ENCODE assay signal across 8 mouse cellular contexts in genomic region chr7:96644205-96644531, GRCm38 (mm10).
DNase-seq lines count a peak whose midpoint lies in the region; ATAC-seq and TF ChIP-seq lines count a peak whose summit lies in the region.

No protein-coding gene starts in this region.

- H3K27me3 ChIP-seq in cerebellum, adult 2 months (ENCODE audit: control insufficient read depth, insufficient read depth, low read length): no peaks in the 10 kb centered on the region; the same call in 1 of the 2 replicates
- no peaks in the 10 kb centered on the region; the same call in 1 of the 2 replicates for H3K27me3 ChIP-seq in lung, embryonic 16.5 days (ENCODE audit: control insufficient read depth, insufficient read depth, low read depth, low read length)
- H3K27me3 ChIP-seq in limb, embryonic 11.5 days (ENCODE audit: control insufficient read depth, insufficient read depth, low read length): no peaks in the 10 kb centered on the region
- no peaks in the 10 kb centered on the region for H3K27me3 ChIP-seq in stomach, embryonic 16.5 days (ENCODE audit: control insufficient read depth, insufficient read depth, low read length)
- no peaks in the 10 kb centered on the region for H3K27me3 ChIP-seq in kidney, adult 2 months (replicated peaks; ENCODE audit: control insufficient read depth, insufficient read depth, low read length)

- H3K27ac ChIP-seq in cerebellum, adult 2 months (ENCODE audit: insufficient read depth, low read length): no peak overlapping the region
- H3K27ac ChIP-seq in lung, embryonic 16.5 days (ENCODE audit: low read length): no peak overlapping the region
- no peak overlapping the region for H3K27ac ChIP-seq in limb, embryonic 11.5 days (replicated peaks; ENCODE audit: low read depth, low read length)
- no peak overlapping the region for H3K27ac ChIP-seq in stomach, embryonic 16.5 days (ENCODE audit: low read length)
- no peak overlapping the region for H3K27ac ChIP-seq in kidney, adult 2 months (ENCODE audit: insufficient read depth, low read depth, low read length)

- 2% methylated on average over 7 of the region's 7 CpGs for WGBS in cerebellum, adult 2 months
- WGBS in lung, embryonic 16.5 days: 13% methylated on average over 7 of the region's 7 CpGs
- WGBS in lung, adult 2 months: 22% methylated on average over 7 of the region's 7 CpGs
- WGBS in limb, embryonic 11.5 days: 7% methylated on average over 7 of the region's 7 CpGs
- WGBS in stomach, embryonic 16.5 days: 14% methylated on average over 7 of the region's 7 CpGs
- WGBS in kidney, adult 2 months: 22% methylated on average over 7 of the region's 7 CpGs

- no peak for TF ChIP-seq POLR2A in cerebellum, adult 2 months (IDR thresholded peaks at IDR 0.05; ENCODE audit: borderline replicate concordance, insufficient read depth, low read length)
- TF ChIP-seq POLR2A in lung, adult 2 months (IDR thresholded peaks at IDR 0.05; ENCODE audit: borderline replicate concordance, extremely low read depth, low read depth, low read length): no peak
- no peak for TF ChIP-seq POLR2A in kidney, adult 2 months (IDR thresholded peaks at IDR 0.05; ENCODE audit: low read depth, low read length)

- H3K36me3 ChIP-seq in lung, embryonic 16.5 days (ENCODE audit: control insufficient read depth, insufficient read depth, low read length): no peaks in the 10 kb centered on the region
- no peaks in the 10 kb centered on the region for H3K36me3 ChIP-seq in limb, embryonic 11.5 days (ENCODE audit: control insufficient read depth, insufficient read depth, low read length)
- no peaks in the 10 kb centered on the region for H3K36me3 ChIP-seq in stomach, embryonic 16.5 days (ENCODE audit: control insufficient read depth, insufficient read depth, low read length)
- no peaks in the 10 kb centered on the region for H3K36me3 ChIP-seq in kidney, adult 2 months (ENCODE audit: control insufficient read depth, insufficient read depth, low read length)

- TF ChIP-seq CTCF in cerebellum, adult 2 months (IDR thresholded peaks at IDR 0.05; ENCODE audit: borderline replicate concordance, insufficient read depth, low read depth, low read length): no peak
- no peak for TF ChIP-seq CTCF in lung, adult 2 months (IDR thresholded peaks at IDR 0.05; ENCODE audit: insufficient read depth, low read length)
- no peak for TF ChIP-seq CTCF in kidney, adult 2 months (conservative IDR thresholded peaks at IDR 0.05; ENCODE audit: insufficient read depth, insufficient read length, low read depth, low read length)

- no peak overlapping the region for H3K9ac ChIP-seq in lung, embryonic 16.5 days (ENCODE audit: low read length)
- H3K9ac ChIP-seq in limb, embryonic 11.5 days (ENCODE audit: low read length): peak overlapping the region; percentile 47; the same call in 1 of the 2 replicates
- no peak overlapping the region for H3K9ac ChIP-seq in stomach, embryonic 16.5 days (ENCODE audit: low read length)

- peak; percentile 35 for ATAC-seq in lung, embryonic 16.5 days (ENCODE audit: low read depth)
- peak; percentile 61 for ATAC-seq in limb, embryonic 11.5 days (ENCODE audit: insufficient number of reproducible peaks, low FRiP score, low TSS enrichment, low read depth)
- peak; percentile 37; the same call in 1 of the 2 replicates for ATAC-seq in stomach, embryonic 16.5 days (ENCODE audit: insufficient read depth, low FRiP score)

- H3K4me2 ChIP-seq in lung, embryonic 16.5 days (ENCODE audit: low read depth, low read length): peak overlapping the region; percentile 64
- H3K4me2 ChIP-seq in limb, embryonic 11.5 days (ENCODE audit: low read depth, severe bottlenecking): peak overlapping the region; percentile 69
- peak overlapping the region; percentile 55 for H3K4me2 ChIP-seq in stomach, embryonic 16.5 days (ENCODE audit: low read depth, low read length)

- DNase-seq in cerebellum, postnatal 10 days: peak; percentile 29 to 36
- DNase-seq in cerebellum, adult 2 months: no peak
- no peak for DNase-seq in lung, adult 2 months
- no peak for DNase-seq in limb, embryonic 11.5 days (ENCODE audit: low spot score)
- DNase-seq in kidney, adult 2 months: no peak
- DNase-seq in thymus, adult 18-20 months: no peak

- no peaks in the 10 kb centered on the region; the same call in 1 of the 2 replicates for H3K4me1 ChIP-seq in cerebellum, adult 2 months (ENCODE audit: control insufficient read depth, insufficient read depth, low read length)
- peaks cover 9% of the 10 kb centered on the region; the same call in 1 of the 2 replicates for H3K4me1 ChIP-seq in lung, embryonic 16.5 days (replicated peaks; ENCODE audit: control insufficient read depth, insufficient read depth, low read length)
- H3K4me1 ChIP-seq in lung, adult 2 months (ENCODE audit: control insufficient read depth, insufficient read depth, low read length): no peaks in the 10 kb centered on the region; the same call in 1 of the 2 replicates
- peaks cover 32% of the 10 kb centered on the region for H3K4me1 ChIP-seq in limb, embryonic 11.5 days (ENCODE audit: control insufficient read depth, insufficient read depth, low read length)
- H3K4me1 ChIP-seq in stomach, embryonic 16.5 days (ENCODE audit: control insufficient read depth, insufficient read depth, low read length): peaks cover 5% of the 10 kb centered on the region
- H3K4me1 ChIP-seq in kidney, adult 2 months (ENCODE audit: control insufficient read depth, insufficient read depth, low read length): no peaks in the 10 kb centered on the region

- no peak overlapping the region for H3K4me3 ChIP-seq in cerebellum, adult 2 months (replicated peaks; ENCODE audit: insufficient read depth, low read depth, low read length)
- peak overlapping the region; percentile 29 for H3K4me3 ChIP-seq in lung, embryonic 16.5 days (ENCODE audit: low read length)
- H3K4me3 ChIP-seq in lung, adult 2 months (replicated peaks; ENCODE audit: extremely low read depth, low read depth, low read length): no peak overlapping the region
- peak overlapping the region; percentile 42 for H3K4me3 ChIP-seq in limb, embryonic 11.5 days (ENCODE audit: low read depth, low read length)
- H3K4me3 ChIP-seq in stomach, embryonic 16.5 days (replicated peaks; ENCODE audit: low read length): peak overlapping the region; percentile 34
- H3K4me3 ChIP-seq in kidney, adult 2 months (ENCODE audit: insufficient read depth, low read depth, low read length): no peak overlapping the region

- no peaks in the 10 kb centered on the region for H3K9me3 ChIP-seq in lung, embryonic 16.5 days (ENCODE audit: control insufficient read depth, low read length)
- no peaks in the 10 kb centered on the region for H3K9me3 ChIP-seq in limb, embryonic 11.5 days (ENCODE audit: control insufficient read depth, low read length)
- H3K9me3 ChIP-seq in stomach, embryonic 16.5 days (replicated peaks; ENCODE audit: control insufficient read depth, low read length): no peaks in the 10 kb centered on the region

Comparison
In these comparisons a context has a peak if more than half of its experiments do, and no peak if none do; other contexts are left out.
1. DNase-seq: peak in cerebellum, postnatal 10 days (2 of 2); none in cerebellum, adult 2 months (0 of 2), lung, adult 2 months (single experiment), limb, embryonic 11.5 days (single experiment), kidney, adult 2 months (single experiment) and thymus, adult 18-20 months (0 of 2).
2. H3K4me3 ChIP-seq: peak in lung, embryonic 16.5 days (single experiment), limb, embryonic 11.5 days (single experiment) and stomach, embryonic 16.5 days (single experiment); none in cerebellum, adult 2 months (single experiment), lung, adult 2 months (single experiment) and kidney, adult 2 months (single experiment).
3. Peak in every context shown above with its lines, with median percentiles within 50 percentile points of each other: ATAC-seq and H3K4me2 ChIP-seq.